Mouse (Mus musculus) frontal cortex, adult 2 months (tissue): Measurements from ENCODE around the gene Arid5b. TPM values are rescaled to one million over a fixed set of nuclear protein-coding genes. Genes with fewer than 3 reads are reported as not detected.

Experiments
- DNase-seq, 2 experiments: peaks; one replicate each; pipeline ENCODE4 v3.0.0; 2022; ENCODE audit warnings: low spot score in 1 of 2; ENCODE audit errors: extremely low spot score in 1 of 2
- polyA plus RNA-seq: library from polyadenylated mRNA; depleted of rRNA; stranded (reverse); fragments of >200 nt; gene quantifications from 2 replicates; pipeline ENCODE4 v1.2.3, GENCODE M21; 2012; rRNA removed

The Arid5b gene
- 8.3 and 9.1 TPM in 2 replicates for polyA plus RNA-seq

DNA sequence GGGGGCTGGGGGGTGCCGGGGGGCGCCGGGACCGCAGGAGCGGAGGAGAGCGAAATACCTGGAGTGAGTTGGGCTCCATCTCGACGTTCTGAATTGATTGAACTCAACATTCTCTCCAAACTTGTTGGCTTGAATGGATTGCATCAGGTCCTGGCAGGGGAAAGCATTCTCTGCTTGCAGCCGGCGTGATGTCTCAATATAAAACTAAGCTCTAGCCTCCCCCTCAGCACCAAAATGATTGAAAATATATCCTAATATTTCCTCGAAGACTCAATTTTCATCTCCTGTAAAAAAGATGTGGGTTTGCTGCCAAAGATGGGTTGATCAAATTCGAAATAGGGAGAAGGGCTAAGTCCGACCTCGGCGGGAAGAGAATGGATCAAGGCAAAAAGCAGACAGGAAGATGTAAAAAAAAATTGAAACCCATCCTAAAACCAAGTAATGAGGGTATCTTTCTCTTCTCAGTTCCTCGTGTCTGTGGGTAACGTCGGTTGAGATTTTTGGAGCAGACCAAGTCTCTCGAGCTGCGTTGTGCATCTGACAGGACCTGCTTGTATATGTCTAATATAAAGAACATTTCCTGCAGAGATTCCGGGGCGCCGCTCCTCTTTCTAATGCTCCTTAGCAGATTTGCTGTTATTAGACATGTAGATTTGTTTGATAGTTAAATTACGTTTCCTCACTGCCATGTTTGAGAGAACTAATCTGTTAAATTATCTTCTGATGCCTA, at the start of gene Arid5b:
Gene Arid5b (minus strand): TSS at position 109 of the 730 bp plus-strand sequence.
- DNase-seq = peak in 1 of 2 experiments; percentile 78

DNA sequence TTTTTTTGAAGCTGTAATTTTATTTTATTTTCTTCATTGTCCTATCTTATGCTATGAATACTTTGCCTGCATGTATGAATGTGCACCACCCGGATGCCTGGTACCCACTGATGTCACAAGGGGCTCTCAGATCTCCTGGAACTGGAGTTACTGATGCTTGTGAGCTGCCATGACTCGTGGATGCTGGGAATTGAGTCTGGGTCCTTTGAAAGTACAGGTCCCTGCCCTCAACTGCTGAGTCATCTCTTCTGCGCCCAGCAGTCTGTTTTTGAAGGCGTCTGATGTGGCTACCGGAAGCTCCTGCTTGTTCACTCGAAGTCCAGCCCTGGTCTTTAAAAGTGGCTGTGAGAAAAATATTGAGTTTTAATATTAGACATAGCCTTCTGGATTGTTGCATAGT, 46.8 kb upstream of the Arid5b start:
- no peak for DNase-seq

DNA sequence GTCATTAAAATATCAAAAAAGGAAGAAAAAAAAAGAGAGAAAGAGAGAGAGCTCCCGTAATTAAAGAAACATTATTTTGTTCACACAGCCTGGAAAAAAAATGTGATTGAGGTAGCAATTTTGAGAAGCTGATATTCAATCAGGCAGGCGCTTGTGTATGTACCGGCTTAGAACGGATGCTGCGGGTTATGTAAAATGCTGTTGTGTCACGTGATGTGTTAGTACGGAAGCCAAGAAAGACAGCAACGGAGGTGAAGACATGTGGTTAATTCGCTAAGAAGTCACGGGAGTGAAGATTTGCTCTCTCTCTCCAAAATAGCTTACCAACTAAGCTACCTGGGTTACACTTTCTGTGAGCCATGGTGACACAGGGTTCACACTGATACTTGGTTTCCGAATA, 45.5 kb upstream of the Arid5b start:
- peak in 1 of 2 experiments; percentile 53 for DNase-seq

- no peak for DNase-seq
Measured at GRCm38 (mm10) chr10:68323167-68323566, 44.6 kb upstream of the Arid5b start.

DNA sequence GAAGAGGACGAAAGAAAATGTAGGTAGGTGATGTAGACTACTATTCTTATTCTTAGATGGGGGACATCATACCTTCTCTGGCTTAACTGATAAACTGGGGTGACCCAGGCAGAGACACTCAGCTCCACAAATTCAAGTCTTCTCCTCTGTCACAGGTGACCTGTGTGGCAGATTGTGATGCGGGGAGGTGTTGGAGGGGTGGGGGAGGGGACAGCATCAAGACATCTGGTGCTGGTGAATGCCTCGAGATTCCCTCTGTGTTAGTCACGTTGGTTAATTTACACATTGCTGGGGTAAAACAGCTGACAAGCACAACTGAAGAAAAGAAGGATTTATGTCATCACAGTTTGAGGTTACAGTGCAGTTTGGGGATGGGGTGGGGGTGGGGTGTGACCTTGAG, 42.4 kb upstream of the Arid5b start:
- DNase-seq = no peak

DNA sequence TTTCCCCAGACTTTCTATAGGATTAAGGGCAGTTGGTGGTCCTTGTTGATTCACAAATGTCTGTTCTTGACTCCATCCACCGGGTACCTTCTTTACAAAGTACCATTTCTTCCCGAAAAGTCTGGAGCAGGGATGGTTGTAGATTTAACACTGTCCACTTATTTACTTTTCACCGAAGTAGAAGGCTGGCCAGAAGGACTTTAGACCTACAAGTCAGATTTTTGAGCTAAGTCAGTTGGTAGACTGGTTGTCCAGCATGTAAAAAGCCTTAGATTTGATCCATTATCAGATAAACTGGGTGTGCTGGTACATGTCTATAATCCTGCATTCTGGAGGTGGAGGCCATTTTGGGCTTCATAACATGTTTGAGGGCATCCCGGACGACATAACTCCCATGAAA, 42.0 kb upstream of the Arid5b start:
- no peak for DNase-seq

DNA sequence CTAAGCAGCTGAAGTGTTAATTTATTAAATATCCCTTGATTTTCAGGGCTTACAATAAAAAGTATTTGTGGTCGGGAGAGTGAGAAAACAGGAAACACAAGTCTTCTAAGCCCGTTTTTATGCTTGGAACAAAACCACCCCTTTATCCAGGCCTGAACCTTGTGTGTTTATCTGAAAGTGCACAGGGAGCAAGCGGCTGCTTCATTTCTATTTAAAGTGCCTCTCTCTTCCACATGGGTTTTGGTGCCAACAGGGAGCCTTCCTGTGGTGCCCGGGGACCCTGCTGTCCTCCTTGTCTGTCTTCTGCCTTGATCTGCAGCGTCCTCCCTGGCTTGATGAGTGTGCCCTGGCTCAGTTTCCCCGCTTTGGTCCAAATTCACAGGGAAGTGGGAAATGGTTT, 40.9 kb upstream of the Arid5b start:
- DNase-seq = no peak

- peak in 1 of 2 experiments; percentile 12 for DNase-seq
Measured at GRCm38 (mm10) chr10:68318438-68318979, 40.0 kb upstream of the Arid5b start.

GRCm38 (mm10) chr10:68312734-68313133, 34.2 kb upstream of the Arid5b start:
- DNase-seq = no peak

- no peak for DNase-seq
Measured at GRCm38 (mm10) chr10:68301013-68301412, 22.5 kb upstream of the Arid5b start.

- DNase-seq = no peak
Measured at GRCm38 (mm10) chr10:68289465-68289864, 10.9 kb upstream of the Arid5b start.

DNA sequence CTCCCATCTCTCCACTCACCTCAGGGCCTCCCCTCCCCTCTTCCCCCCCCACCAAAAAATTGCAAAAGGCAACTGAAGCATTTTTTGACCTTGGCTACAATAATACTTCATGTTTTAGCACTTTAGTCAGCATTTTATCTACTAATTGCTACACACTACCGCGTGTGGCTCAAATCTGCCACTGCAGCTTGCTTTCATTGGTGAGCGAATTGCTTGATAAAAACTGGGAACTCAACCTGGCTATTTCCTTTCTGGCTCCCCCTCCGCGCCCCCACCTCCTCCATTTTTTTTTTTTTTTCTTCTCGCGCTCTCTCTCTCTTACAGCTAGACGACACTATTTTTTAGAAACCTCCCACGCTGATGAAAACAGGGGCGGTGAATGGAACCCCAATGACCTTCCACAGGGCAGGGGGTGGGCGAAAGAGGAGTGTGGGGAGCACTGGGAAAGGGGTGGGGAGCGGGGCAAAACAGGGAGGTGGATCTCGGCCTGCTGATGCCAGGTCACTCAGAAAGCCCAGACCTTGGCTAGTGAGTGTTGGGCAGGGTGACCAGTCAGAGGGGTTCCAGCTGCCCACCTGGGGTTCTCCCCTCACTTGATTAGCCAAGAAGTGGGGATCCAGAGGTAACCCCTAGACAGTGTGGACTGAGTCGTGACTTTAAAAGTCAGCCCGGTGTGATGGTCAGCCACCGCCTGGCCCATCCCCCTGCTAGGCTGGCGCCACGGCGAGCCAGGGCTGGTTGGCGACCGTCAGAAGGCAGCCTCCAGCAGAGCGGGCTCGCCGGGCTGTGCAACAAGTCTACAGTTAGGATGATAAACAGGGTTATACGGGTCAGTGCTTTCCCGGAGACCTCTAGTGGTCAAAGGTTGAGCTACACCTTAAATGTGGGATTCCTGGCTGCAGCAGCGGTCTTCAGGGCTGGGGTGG, 4.2 kb upstream of the Arid5b start:
- DNase-seq = peak in 1 of 2 experiments; percentile 88

- no peak for DNase-seq
Measured at GRCm38 (mm10) chr10:68281775-68282106, 3.2 kb upstream of the Arid5b start.

DNA sequence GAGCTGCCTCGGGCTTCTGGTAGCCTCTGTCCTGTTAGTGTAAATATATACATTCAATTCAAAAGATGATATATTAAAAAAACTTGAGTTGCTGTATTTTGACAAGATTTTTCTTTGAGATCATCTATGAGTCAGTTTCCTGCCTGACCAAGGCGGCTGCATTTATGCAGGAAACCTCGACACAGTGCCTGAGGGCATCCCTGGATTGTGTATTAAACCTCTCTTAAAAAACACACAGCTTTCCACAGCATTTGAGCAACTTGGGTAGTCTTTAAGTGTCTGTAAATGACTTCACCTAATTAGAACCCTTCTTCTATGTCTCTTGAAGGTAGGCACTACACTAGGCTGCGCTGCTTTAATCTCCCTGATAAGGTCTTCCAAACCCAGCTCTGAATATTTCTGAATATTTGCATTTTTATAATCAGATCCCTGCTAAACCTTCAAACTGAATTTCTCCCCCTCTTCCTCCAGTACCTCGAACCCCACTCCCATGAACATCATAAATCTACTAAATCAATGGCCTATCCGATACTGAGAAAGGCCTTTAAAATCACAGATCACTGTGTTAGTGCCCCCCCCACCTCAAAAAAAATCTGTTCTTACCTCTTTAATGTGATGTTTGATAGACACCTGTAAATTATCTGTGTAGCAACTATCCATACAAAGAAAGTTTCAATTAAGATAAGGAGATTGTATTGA, 2.7 kb upstream of the Arid5b start:
- DNase-seq = no peak

GRCm38 (mm10) chr10:68279516-68280501, 1.3 kb upstream of the Arid5b start:
- DNase-seq = peak in 1 of 2 experiments; percentile 76

- DNase-seq = peak in 1 of 2 experiments; percentile 64
Measured at GRCm38 (mm10) chr10:68277671-68278151, 829 bp downstream of the Arid5b start.

DNA sequence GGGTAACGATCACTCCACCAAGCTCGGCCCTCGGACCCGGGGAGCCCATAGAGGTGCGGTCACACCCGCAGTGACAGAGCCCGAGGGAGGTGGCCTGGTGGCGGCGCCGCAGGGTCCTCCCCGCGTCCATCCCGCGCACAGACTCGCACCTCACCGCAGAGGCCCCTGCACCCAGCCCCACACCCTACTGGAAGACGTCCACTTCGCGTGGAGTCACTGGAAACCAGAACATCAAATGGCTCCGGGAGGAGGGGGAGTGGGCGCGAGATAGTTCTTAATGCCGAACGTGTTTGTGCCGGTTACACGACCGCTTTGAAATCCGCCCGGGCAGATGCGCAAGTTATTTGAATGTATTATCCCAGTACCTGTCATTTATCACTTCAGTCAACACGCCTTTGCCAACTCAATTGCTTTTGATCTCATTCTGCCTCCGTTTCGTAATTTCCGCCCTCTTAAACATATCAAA, 1.5 kb downstream of the Arid5b start:
- DNase-seq = peak in 1 of 2 experiments; percentile 64

- peak in 1 of 2 experiments; percentile 72 for DNase-seq
Measured at GRCm38 (mm10) chr10:68276350-68276975, 2.1 kb downstream of the Arid5b start.
